Mouse (Mus musculus) v-Abl transformed pro-B cells (cell line): Measurements from ENCODE around the gene Krtap4-2.
"Not testable (repeated sequence)": the region's sequence is repeated elsewhere in the genome, so short reads cannot be mapped to it uniquely, and the experiment has no call there.

ENCODE experiments used
- in situ Hi-C, 2 experiments: fragments of 400-800 bp; cut with MboI; formaldehyde crosslinking; loops; one replicate each; pipeline ENCODE4 v1.15.1; 2025; ENCODE audit not compliant: unreplicated experiment in 2 of 2

Gene Krtap4-2

DNA sequence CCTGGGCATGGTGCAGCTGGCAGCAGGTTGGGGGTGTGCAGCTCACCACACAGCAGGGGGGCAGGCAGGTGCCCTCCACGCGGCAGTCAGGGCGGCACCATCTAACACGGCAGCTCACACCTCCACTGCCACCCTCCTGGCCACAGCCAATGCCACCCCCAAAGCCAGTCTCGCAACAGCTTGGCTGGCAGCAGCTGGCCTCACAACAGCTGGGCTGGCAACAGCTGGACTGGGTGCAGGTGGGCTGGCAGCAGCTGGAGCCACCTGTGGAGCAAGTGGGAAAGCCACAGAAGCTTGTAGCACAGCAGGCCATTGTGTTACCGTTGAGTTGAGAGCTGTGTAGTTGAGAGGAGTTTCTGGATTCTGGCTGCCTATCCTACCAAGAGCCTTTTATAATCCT, 37.1 kb downstream of the Krtap4-2 start, which contains the start of gene Krtap9-3:
Krtap9-3 (minus strand) TSS at position 364 of the 400 bp plus-strand sequence.
- in situ Hi-C loops = not testable (repeated sequence)

DNA sequence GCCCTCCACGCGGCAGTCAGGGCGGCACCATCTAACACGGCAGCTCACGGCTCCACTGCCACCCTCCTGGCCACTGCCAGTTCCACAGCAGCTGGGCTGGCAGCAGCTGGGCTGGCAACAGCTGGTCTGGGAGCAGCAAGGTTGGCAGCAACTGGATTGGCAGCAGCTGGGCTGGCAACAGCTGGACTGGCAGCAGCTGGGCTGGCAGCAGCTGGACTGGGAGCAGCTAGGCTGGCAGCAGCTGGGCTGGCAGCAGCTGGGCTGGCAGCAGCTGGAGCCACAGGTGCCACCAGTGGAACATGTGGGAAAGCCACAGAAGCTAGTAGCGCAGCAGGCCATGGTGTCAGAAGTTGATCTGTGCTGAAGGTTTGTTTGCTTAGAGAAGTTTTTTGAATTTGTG, 43.9 kb downstream of the Krtap4-2 start, which contains the start of gene Krtap1-3:
Krtap1-3 (minus strand) TSS at position 359 of the 400 bp plus-strand sequence.
- in situ Hi-C loops = no loop called here

DNA sequence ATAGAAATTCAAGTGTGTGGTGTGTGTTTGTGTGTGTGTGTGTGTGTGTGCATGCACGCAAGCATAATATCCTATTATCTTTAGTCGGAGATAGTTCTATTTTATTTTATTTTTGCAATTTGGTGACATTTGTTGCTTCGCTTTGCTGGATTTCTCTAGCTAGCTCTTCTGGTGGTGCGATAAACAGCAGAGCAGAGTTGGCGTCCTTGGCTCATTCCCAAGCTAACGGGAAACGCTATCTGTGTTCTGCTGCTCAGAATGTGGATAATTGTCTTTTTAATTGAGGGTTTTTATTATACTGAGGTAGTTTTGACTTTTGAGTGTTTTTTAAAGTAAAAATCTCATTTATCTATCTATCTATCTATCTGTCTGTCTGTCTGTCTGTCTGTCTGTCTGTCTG, 49.8 kb downstream of the Krtap4-2 start:
- in situ Hi-C loops = no loop called here
